Mouse (Mus musculus) c-Kit-positive CD71-positive TER-119-positive erythroid progenitor cells, embryonic 14.5 days (primary cell): ENCODE results near the gene Lrrc74a.

Source experiments
- DNase-seq: peaks from one replicate; pipeline ENCODE4 v3.0.0-alpha.2; 2013; ENCODE audit warnings: low spot score

The Lrrc74a gene

GRCm38 (mm10) chr12:86786149-86787019 is 52.2 kb downstream of the Lrrc74a start:
- no peak for DNase-seq

GRCm38 (mm10) chr12:86787020-86787553 is 52.9 kb downstream of the Lrrc74a start:
- DNase-seq, result no peak

- DNase-seq, result no peak
Observed at GRCm38 (mm10) chr12:86790100-86790848, 56.1 kb downstream of the Lrrc74a start.

- DNase-seq, result no peak
Observed at GRCm38 (mm10) chr12:86790849-86791127, 56.6 kb downstream of the Lrrc74a start.

GRCm38 (mm10) chr12:86791987-86792386 is 57.8 kb downstream of the Lrrc74a start:
- DNase-seq, result no peak

- no peak for DNase-seq
Observed at GRCm38 (mm10) chr12:86793830-86794229, 59.7 kb downstream of the Lrrc74a start.

GRCm38 (mm10) chr12:86794331-86794730 is 60.2 kb downstream of the Lrrc74a start:
- DNase-seq, result no peak

- no peak for DNase-seq
Observed at GRCm38 (mm10) chr12:86795076-86795837, 61.1 kb downstream of the Lrrc74a start.

GRCm38 (mm10) chr12:86795838-86796232 is 61.7 kb downstream of the Lrrc74a start:
- peak; percentile 92 for DNase-seq

GRCm38 (mm10) chr12:86796351-86796750 is 62.2 kb downstream of the Lrrc74a start:
- no peak for DNase-seq

GRCm38 (mm10) chr12:86797771-86798170 is 63.6 kb downstream of the Lrrc74a start:
- no peak for DNase-seq

GRCm38 (mm10) chr12:86798773-86799540 is 64.8 kb downstream of the Lrrc74a start:
- DNase-seq, result peak; percentile 61

GRCm38 (mm10) chr12:86799786-86800185 is 65.6 kb downstream of the Lrrc74a start:
- no peak for DNase-seq

- DNase-seq, result no peak
Observed at GRCm38 (mm10) chr12:86800336-86800735, 66.2 kb downstream of the Lrrc74a start.

GRCm38 (mm10) chr12:86800765-86801147 is 66.6 kb downstream of the Lrrc74a start:
- peak; percentile 75 for DNase-seq

GRCm38 (mm10) chr12:86801148-86802004 is 67.2 kb downstream of the Lrrc74a start:
- DNase-seq, result no peak

- DNase-seq, result no peak
Observed at GRCm38 (mm10) chr12:86802005-86802671, 68.0 kb downstream of the Lrrc74a start.

- no peak for DNase-seq
Observed at GRCm38 (mm10) chr12:86802899-86803298, 68.7 kb downstream of the Lrrc74a start.

- no peak for DNase-seq
Observed at GRCm38 (mm10) chr12:86803651-86804307, 69.6 kb downstream of the Lrrc74a start.

GRCm38 (mm10) chr12:86804308-86804700 is 70.1 kb downstream of the Lrrc74a start:
- no peak for DNase-seq
